Mouse (Mus musculus): ENCODE measurements around the gene Zfhx3. TPM values are rescaled to one million over a fixed set of nuclear protein-coding genes. Genes with fewer than 3 reads are reported as not detected.

Zfhx3 gene
- polyA plus RNA-seq, 1 experiment from 2014 or later: 65.9 TPM

GRCm38 (mm10) chr8:108706491-108706847 is 764.0 kb downstream of the Zfhx3 start:
- no peak for ATAC-seq
- H3K4me2 ChIP-seq (replicated peaks): peak overlapping the region; percentile 85
- H3K27ac ChIP-seq: peak overlapping the region; percentile 100
- H3K27me3 ChIP-seq: no peaks in the 10 kb centered on the region
- H3K9ac ChIP-seq (replicated peaks): peak overlapping the region; percentile 100
- WGBS: 32% methylated on average over 3 of the region's 3 CpGs
- H3K9me3 ChIP-seq: no peaks in the 10 kb centered on the region
- H3K36me3 ChIP-seq: no peaks in the 10 kb centered on the region
- peak overlapping the region; percentile 93 for H3K4me3 ChIP-seq (replicated peaks)
- peaks cover 65% of the 10 kb centered on the region for H3K4me1 ChIP-seq (replicated peaks)

GRCm38 (mm10) chr8:108706848-108707541 is 764.6 kb downstream of the Zfhx3 start:
- peak overlapping the region; percentile 100 for H3K27ac ChIP-seq
- no peaks in the 10 kb centered on the region for H3K9me3 ChIP-seq
- no peaks in the 10 kb centered on the region for H3K36me3 ChIP-seq
- peak; percentile 29; the same call in 1 of the 2 replicates for ATAC-seq
- no peaks in the 10 kb centered on the region for H3K27me3 ChIP-seq
- WGBS: 17% methylated on average over 6 of the region's 6 CpGs
- H3K4me3 ChIP-seq (replicated peaks): peak overlapping the region; percentile 93
- peak overlapping the region; percentile 85 for H3K4me2 ChIP-seq (replicated peaks)
- H3K4me1 ChIP-seq (replicated peaks): peaks cover 65% of the 10 kb centered on the region
- H3K9ac ChIP-seq (replicated peaks): peak overlapping the region; percentile 100

- peak overlapping the region; percentile 85 for H3K4me2 ChIP-seq (replicated peaks)
- H3K9ac ChIP-seq (replicated peaks): peak overlapping the region; percentile 100
- H3K36me3 ChIP-seq: no peaks in the 10 kb centered on the region
- no peaks in the 10 kb centered on the region for H3K9me3 ChIP-seq
- peaks cover 65% of the 10 kb centered on the region for H3K4me1 ChIP-seq (replicated peaks)
- H3K27ac ChIP-seq: peak overlapping the region; percentile 100
- ATAC-seq: no peak
- H3K27me3 ChIP-seq: no peaks in the 10 kb centered on the region
- WGBS: 23% methylated on average over 5 of the region's 5 CpGs
- H3K4me3 ChIP-seq (replicated peaks): peak overlapping the region; percentile 93
Measured at GRCm38 (mm10) chr8:108707576-108708281, 765.3 kb downstream of the Zfhx3 start.

GRCm38 (mm10) chr8:108708833-108709387 is 766.5 kb downstream of the Zfhx3 start:
- H3K9ac ChIP-seq (replicated peaks): peak overlapping the region; percentile 100
- H3K4me3 ChIP-seq (replicated peaks): peak overlapping the region; percentile 93
- no peaks in the 10 kb centered on the region for H3K36me3 ChIP-seq
- H3K27me3 ChIP-seq: no peaks in the 10 kb centered on the region
- H3K4me2 ChIP-seq (replicated peaks): peak overlapping the region; percentile 85
- peak overlapping the region; percentile 100 for H3K27ac ChIP-seq
- no peaks in the 10 kb centered on the region for H3K9me3 ChIP-seq
- H3K4me1 ChIP-seq (replicated peaks): peaks cover 76% of the 10 kb centered on the region
- no peak for ATAC-seq
- 10% methylated on average over 8 of the region's 8 CpGs for WGBS

- Histone ChIP-seq H3K4me3 (replicated peaks) (peak overlapping the region; percentile 93), H3K27me3 (no peaks in the 10 kb centered on the region), H3K9ac (replicated peaks) (peak overlapping the region; percentile 100), H3K4me2 (replicated peaks) (peak overlapping the region; percentile 85), H3K36me3 (no peaks in the 10 kb centered on the region), H3K4me1 (replicated peaks) (peaks cover 81% of the 10 kb centered on the region), H3K27ac (peak overlapping the region; percentile 100), H3K9me3 (no peaks in the 10 kb centered on the region)
- no peak for ATAC-seq
- 15% methylated on average over 2 of the region's 2 CpGs for WGBS
Measured at GRCm38 (mm10) chr8:108709441-108709840, 767.0 kb downstream of the Zfhx3 start.

- Histone ChIP-seq H3K4me1 (replicated peaks) (peaks cover 84% of the 10 kb centered on the region), H3K27ac (peak overlapping the region; percentile 100), H3K9ac (replicated peaks) (peak overlapping the region; percentile 100), H3K36me3 (no peaks in the 10 kb centered on the region), H3K4me2 (replicated peaks) (peak overlapping the region; percentile 85), H3K4me3 (replicated peaks) (peak overlapping the region; percentile 23), H3K9me3 (no peaks in the 10 kb centered on the region), H3K27me3 (no peaks in the 10 kb centered on the region)
- WGBS: 8% methylated on average over 13 of the region's 13 CpGs
- ATAC-seq: no peak
Measured at GRCm38 (mm10) chr8:108709928-108710606, 767.6 kb downstream of the Zfhx3 start.

- H3K27me3 ChIP-seq: no peaks in the 10 kb centered on the region
- ATAC-seq: no peak
- peak overlapping the region; percentile 83 for H3K4me3 ChIP-seq (replicated peaks)
- peak overlapping the region; percentile 100 for H3K9ac ChIP-seq (replicated peaks)
- H3K9me3 ChIP-seq: no peaks in the 10 kb centered on the region
- H3K27ac ChIP-seq: peak overlapping the region; percentile 100
- H3K36me3 ChIP-seq: no peaks in the 10 kb centered on the region
- 5% methylated on average over 8 of the region's 8 CpGs for WGBS
- H3K4me2 ChIP-seq (replicated peaks): peak overlapping the region; percentile 85
- H3K4me1 ChIP-seq (replicated peaks): peaks cover 92% of the 10 kb centered on the region
Measured at GRCm38 (mm10) chr8:108710607-108711489, 768.4 kb downstream of the Zfhx3 start.

GRCm38 (mm10) chr8:108711490-108711793 is 769.0 kb downstream of the Zfhx3 start:
- Histone ChIP-seq H3K36me3 (no peaks in the 10 kb centered on the region), H3K9me3 (no peaks in the 10 kb centered on the region), H3K4me1 (replicated peaks) (peaks cover 97% of the 10 kb centered on the region), H3K27ac (peak overlapping the region; percentile 100), H3K4me3 (replicated peaks) (peak overlapping the region; percentile 83), H3K27me3 (no peaks in the 10 kb centered on the region), H3K9ac (replicated peaks) (peak overlapping the region; percentile 100), H3K4me2 (replicated peaks) (peak overlapping the region; percentile 85)
- WGBS: 11% methylated on average over 5 of the region's 5 CpGs
- ATAC-seq: no peak

GRCm38 (mm10) chr8:108712001-108712411 is 769.6 kb downstream of the Zfhx3 start:
- H3K4me1 ChIP-seq (replicated peaks): peaks cover 97% of the 10 kb centered on the region
- H3K27ac ChIP-seq: peak overlapping the region; percentile 100
- no peaks in the 10 kb centered on the region for H3K36me3 ChIP-seq
- H3K4me2 ChIP-seq (replicated peaks): peak overlapping the region; percentile 85
- no peaks in the 10 kb centered on the region for H3K9me3 ChIP-seq
- 9% methylated on average over 14 of the region's 14 CpGs for WGBS
- ATAC-seq: no peak
- peak overlapping the region; percentile 83 for H3K4me3 ChIP-seq (replicated peaks)
- no peaks in the 10 kb centered on the region for H3K27me3 ChIP-seq
- H3K9ac ChIP-seq (replicated peaks): peak overlapping the region; percentile 100

GRCm38 (mm10) chr8:108712607-108713006 is 770.2 kb downstream of the Zfhx3 start:
- Histone ChIP-seq H3K4me3 (replicated peaks) (peak overlapping the region; percentile 83), H3K27ac (peak overlapping the region; percentile 100), H3K9ac (replicated peaks) (peak overlapping the region; percentile 100), H3K9me3 (no peaks in the 10 kb centered on the region), H3K27me3 (no peaks in the 10 kb centered on the region), H3K4me2 (replicated peaks) (peak overlapping the region; percentile 85), H3K4me1 (replicated peaks) (peaks cover 97% of the 10 kb centered on the region), H3K36me3 (no peaks in the 10 kb centered on the region)
- no peak for ATAC-seq
- 9% methylated on average over 4 of the region's 4 CpGs for WGBS
